Mouse (Mus musculus): ENCODE results near the gene Pan2. TPM values are rescaled to one million over a fixed set of nuclear protein-coding genes. Genes with fewer than 3 reads are reported as not detected.

Gene Pan2
- polyA plus RNA-seq, 1 experiment = 32.1 TPM

DNA sequence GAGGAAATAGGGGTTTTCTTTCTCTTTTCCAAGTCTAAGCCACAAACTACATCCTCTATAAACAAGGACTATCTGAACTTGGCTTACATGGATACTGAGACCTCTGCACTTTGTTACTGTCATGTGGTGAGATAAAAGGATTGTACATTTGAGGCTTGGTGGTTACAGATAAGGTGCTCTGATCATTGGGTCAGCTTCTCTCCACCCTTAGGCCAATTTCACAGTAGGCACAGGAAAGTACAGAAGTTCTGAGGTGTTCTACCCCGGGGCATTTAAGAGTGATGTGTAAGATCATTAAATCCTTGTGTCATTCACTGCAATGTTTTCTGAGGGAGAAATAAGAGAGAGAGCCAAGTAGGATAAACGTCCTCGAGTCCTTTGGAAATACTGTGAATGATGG lies 33.5 kb downstream of the Pan2 start:
- WGBS = 56% methylated on average over 3 of the region's 3 CpGs
- Histone ChIP-seq H3K27ac (ENCODE audit: control insufficient read depth, insufficient read depth, low read depth, low read length, poor library complexity) (peak overlapping the region; percentile 20; the same call in 1 of the 2 replicates), H3K4me1 (ENCODE audit: control insufficient read depth, insufficient read depth, low read length) (peaks cover 3% of the 10 kb centered on the region; the same call in 1 of the 2 replicates), H3K4me3 (replicated peaks; ENCODE audit: control insufficient read depth, low read depth, low read length) (peak overlapping the region; percentile 93)
- TF ChIP-seq CTCF (IDR thresholded peaks at IDR 0.05; ENCODE audit: control insufficient read depth, insufficient read depth, low read length) (no peak), POLR2A (IDR thresholded peaks at IDR 0.05; ENCODE audit: borderline replicate concordance, control insufficient read depth, low read depth, low read length) (no peak)

- TF ChIP-seq CTCF (IDR thresholded peaks at IDR 0.05; ENCODE audit: control insufficient read depth, insufficient read depth, low read length) = no peak
- peak; percentile 76; the same call in 1 of the 2 replicates for TF ChIP-seq POLR2A (IDR thresholded peaks at IDR 0.05; ENCODE audit: borderline replicate concordance, control insufficient read depth, low read depth, low read length)
- peaks cover 3% of the 10 kb centered on the region; the same call in 1 of the 2 replicates for H3K4me1 ChIP-seq (ENCODE audit: control insufficient read depth, insufficient read depth, low read length)
- H3K27ac ChIP-seq (ENCODE audit: control insufficient read depth, insufficient read depth, low read depth, low read length, poor library complexity) = peak within 1 kb of the TSS; percentile 99
Observed at GRCm38 (mm10) chr10:128337306-128338181, 34.4 kb downstream of the Pan2 start, which contains the start of gene Cs. Gene Cs, plus strand, starts transcription at chr10:128337734.

DNA sequence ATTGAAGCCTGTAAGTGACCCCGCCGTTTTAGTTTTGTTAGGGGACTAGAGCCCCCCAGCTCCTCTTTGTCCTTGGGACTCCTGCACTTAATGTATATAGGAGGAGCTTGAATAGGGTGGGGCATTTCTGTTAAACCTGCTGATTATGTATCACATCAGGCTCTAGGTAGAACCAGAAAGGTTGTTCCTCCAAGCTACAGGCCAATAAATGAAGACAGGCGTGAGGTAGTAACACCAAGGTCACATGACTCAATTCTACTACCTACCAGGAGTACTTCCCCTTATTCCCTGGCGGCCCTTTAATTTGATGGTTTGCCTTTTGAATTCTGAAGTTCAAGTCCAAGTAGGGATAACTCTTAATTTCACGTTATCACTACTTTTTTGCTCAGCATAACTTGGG lies 35.3 kb downstream of the Pan2 start:
- no peak for TF ChIP-seq CTCF (IDR thresholded peaks at IDR 0.05; ENCODE audit: control insufficient read depth, insufficient read depth, low read length)
- no peak for TF ChIP-seq POLR2A (IDR thresholded peaks at IDR 0.05; ENCODE audit: borderline replicate concordance, control insufficient read depth, low read depth, low read length)
- peak overlapping the region; percentile 98 for H3K4me3 ChIP-seq (replicated peaks; ENCODE audit: control insufficient read depth, low read depth, low read length)
- H3K27ac ChIP-seq (ENCODE audit: control insufficient read depth, insufficient read depth, low read depth, low read length, poor library complexity) = peak overlapping the region; percentile 99
- WGBS = 11% methylated on average over 5 of the region's 5 CpGs
- peaks cover 3% of the 10 kb centered on the region; the same call in 1 of the 2 replicates for H3K4me1 ChIP-seq (ENCODE audit: control insufficient read depth, insufficient read depth, low read length)

More at GRCm38 (mm10) chr10:128337306-128338181, 34.4 kb downstream of the Pan2 start, which contains the start of gene Cs:
- WGBS = under 1% methylated on average over 61 of the region's 61 CpGs
- H3K4me3 ChIP-seq (replicated peaks; ENCODE audit: control insufficient read depth, low read depth, low read length) = peak within 1 kb of the TSS; percentile 98

- TF ChIP-seq CTCF (IDR thresholded peaks at IDR 0.05; ENCODE audit: control insufficient read depth, insufficient read depth, low read length) = no peak
- TF ChIP-seq POLR2A (IDR thresholded peaks at IDR 0.05; ENCODE audit: borderline replicate concordance, control insufficient read depth, low read depth, low read length) = no peak
- peaks cover 3% of the 10 kb centered on the region; the same call in 1 of the 2 replicates for H3K4me1 ChIP-seq (ENCODE audit: control insufficient read depth, insufficient read depth, low read length)
- no peak overlapping the region for H3K4me3 ChIP-seq (replicated peaks; ENCODE audit: control insufficient read depth, low read depth, low read length)
- H3K27ac ChIP-seq (ENCODE audit: control insufficient read depth, insufficient read depth, low read depth, low read length, poor library complexity) = no peak overlapping the region
- WGBS = 39% methylated on average over 2 of the region's 2 CpGs
Observed at GRCm38 (mm10) chr10:128338948-128339347, 35.8 kb downstream of the Pan2 start.

GRCm38 (mm10) chr10:128340257-128340656 lies 37.1 kb downstream of the Pan2 start:
- no peak overlapping the region for H3K4me3 ChIP-seq (replicated peaks; ENCODE audit: control insufficient read depth, low read depth, low read length)
- WGBS = 48% methylated on average over 2 of the region's 2 CpGs
- TF ChIP-seq POLR2A (IDR thresholded peaks at IDR 0.05; ENCODE audit: borderline replicate concordance, control insufficient read depth, low read depth, low read length) (no peak), CTCF (IDR thresholded peaks at IDR 0.05; ENCODE audit: control insufficient read depth, insufficient read depth, low read length) (peak; percentile 20; the same call in 1 of the 2 replicates)
- H3K27ac ChIP-seq (ENCODE audit: control insufficient read depth, insufficient read depth, low read depth, low read length, poor library complexity) = no peak overlapping the region
- peaks cover 4% of the 10 kb centered on the region; the same call in 1 of the 2 replicates for H3K4me1 ChIP-seq (ENCODE audit: control insufficient read depth, insufficient read depth, low read length)

DNA sequence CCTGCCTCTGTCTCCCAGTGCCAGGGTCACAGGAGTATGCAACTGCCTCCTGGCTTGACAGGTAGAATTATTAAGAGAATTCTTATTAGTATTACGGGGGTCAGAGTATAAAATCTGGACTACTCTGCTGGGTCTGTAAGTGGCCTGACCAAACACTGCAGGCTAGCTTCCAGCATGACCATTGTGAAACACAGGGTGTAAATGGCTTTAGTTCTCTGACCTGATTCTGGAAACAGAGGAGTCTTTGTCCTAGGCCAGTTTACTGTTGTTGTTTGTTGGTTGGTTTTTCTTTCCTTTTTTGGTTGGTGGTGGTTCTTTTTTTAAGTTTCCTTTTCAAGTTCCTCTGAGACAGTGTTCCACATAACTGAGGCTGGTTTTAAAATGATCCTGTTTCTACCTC lies 40.3 kb downstream of the Pan2 start:
- H3K4me3 ChIP-seq (replicated peaks; ENCODE audit: control insufficient read depth, low read depth, low read length) = no peak overlapping the region
- no peak overlapping the region for H3K27ac ChIP-seq (ENCODE audit: control insufficient read depth, insufficient read depth, low read depth, low read length, poor library complexity)
- 74% methylated on average over 1 of the region's 1 CpGs for WGBS
- H3K4me1 ChIP-seq (ENCODE audit: control insufficient read depth, insufficient read depth, low read length) = peaks cover 4% of the 10 kb centered on the region; the same call in 1 of the 2 replicates
- TF ChIP-seq CTCF (IDR thresholded peaks at IDR 0.05; ENCODE audit: control insufficient read depth, insufficient read depth, low read length) (no peak), POLR2A (IDR thresholded peaks at IDR 0.05; ENCODE audit: borderline replicate concordance, control insufficient read depth, low read depth, low read length) (no peak)

GRCm38 (mm10) chr10:128344568-128345275 lies 41.6 kb downstream of the Pan2 start:
- peaks cover 1% of the 10 kb centered on the region; the same call in 1 of the 2 replicates for H3K4me1 ChIP-seq (ENCODE audit: control insufficient read depth, insufficient read depth, low read length)
- TF ChIP-seq POLR2A (IDR thresholded peaks at IDR 0.05; ENCODE audit: borderline replicate concordance, control insufficient read depth, low read depth, low read length) (no peak), CTCF (IDR thresholded peaks at IDR 0.05; ENCODE audit: control insufficient read depth, insufficient read depth, low read length) (no peak)
- no peak overlapping the region for H3K4me3 ChIP-seq (replicated peaks; ENCODE audit: control insufficient read depth, low read depth, low read length)
- 5% methylated on average over 7 of the region's 7 CpGs for WGBS
- peak overlapping the region; percentile 13; the same call in 1 of the 2 replicates for H3K27ac ChIP-seq (ENCODE audit: control insufficient read depth, insufficient read depth, low read depth, low read length, poor library complexity)

GRCm38 (mm10) chr10:128347541-128347940 lies 44.4 kb downstream of the Pan2 start:
- Histone ChIP-seq H3K4me3 (replicated peaks; ENCODE audit: control insufficient read depth, low read depth, low read length) (no peak overlapping the region), H3K27ac (ENCODE audit: control insufficient read depth, insufficient read depth, low read depth, low read length, poor library complexity) (no peak overlapping the region), H3K4me1 (ENCODE audit: control insufficient read depth, insufficient read depth, low read length) (peaks cover 1% of the 10 kb centered on the region; the same call in 1 of the 2 replicates)
- WGBS = 89% methylated on average over 8 of the region's 8 CpGs
- TF ChIP-seq CTCF (IDR thresholded peaks at IDR 0.05; ENCODE audit: control insufficient read depth, insufficient read depth, low read length) (no peak), POLR2A (IDR thresholded peaks at IDR 0.05; ENCODE audit: borderline replicate concordance, control insufficient read depth, low read depth, low read length) (no peak)

Measured in bone marrow, adult 2 months (tissue).